Mouse (Mus musculus) heart, adult 2 months (tissue): ENCODE measurements at regions not wholly inside any gene's neighbourhood (a gene's known extent, or its start where the extent isn't known, plus 50 kb on each side); places are given as distances from the start of the nearest gene placed in this dataset.

Experiments used
- CTCF ChIP-seq: fragments of 200-600 bp; IDR thresholded peaks from 2 replicates; pipeline ENCODE4 v1.8.1; 2022; ENCODE audit warnings: antibody characterized with exemption, mild to moderate bottlenecking, moderate library complexity
- EP300 ChIP-seq: fragments of 200-500 bp; IDR thresholded peaks from 2 replicates; pipeline ENCODE4 v1.6.1; 2011; ENCODE audit warnings: low read depth, low read length, control low read depth; ENCODE audit not compliant: insufficient read depth

GRCm38 (mm10) chr2:84229777-84230176 is 195.4 kb downstream of the Calcrl start:
- 0 out of 2 replicates have a peak, but pooled peaks have one; percentile 30 for TF ChIP-seq EP300
- no peak for TF ChIP-seq CTCF
